Mouse (Mus musculus): Measurements from ENCODE around the gene Uhrf1.

Gene Uhrf1

GRCm38 (mm10) chr17:56348128-56348527 lies 45.0 kb downstream of the Uhrf1 start:
- DNase-seq (ENCODE audit: low spot score in 2 of 2), result no peak

- no peak for DNase-seq (ENCODE audit: low spot score in 2 of 2)
These were observed 45.5 kb downstream of the Uhrf1 start for GRCm38 (mm10) chr17:56348586-56348985.

GRCm38 (mm10) chr17:56350694-56351093 lies 47.6 kb downstream of the Uhrf1 start:
- peak; percentile 77 to 94 for DNase-seq (ENCODE audit: low spot score in 2 of 2)

GRCm38 (mm10) chr17:56356921-56357885 lies 54.1 kb downstream of the Uhrf1 start:
- DNase-seq (ENCODE audit: low spot score in 2 of 2), result peak; percentile 54 to 80

GRCm38 (mm10) chr17:56359183-56359725 lies 56.1 kb downstream of the Uhrf1 start:
- DNase-seq (ENCODE audit: low spot score in 2 of 2), result no peak

- DNase-seq (ENCODE audit: low spot score in 2 of 2), result no peak
These were observed 56.7 kb downstream of the Uhrf1 start for GRCm38 (mm10) chr17:56359864-56360263.

- DNase-seq (ENCODE audit: low spot score in 2 of 2), result no peak
These were observed 57.3 kb downstream of the Uhrf1 start for GRCm38 (mm10) chr17:56360451-56360850.

- no peak for DNase-seq (ENCODE audit: low spot score in 2 of 2)
These were observed 58.4 kb downstream of the Uhrf1 start for GRCm38 (mm10) chr17:56361542-56361941.

- no peak for DNase-seq (ENCODE audit: low spot score in 2 of 2)
These were observed 62.9 kb downstream of the Uhrf1 start for GRCm38 (mm10) chr17:56365791-56366673.

- no peak for DNase-seq (ENCODE audit: low spot score in 2 of 2)
These were observed 65.2 kb downstream of the Uhrf1 start for GRCm38 (mm10) chr17:56368291-56368790.

- DNase-seq (ENCODE audit: low spot score in 2 of 2), result no peak
These were observed 67.0 kb downstream of the Uhrf1 start for GRCm38 (mm10) chr17:56370090-56370489.

- DNase-seq (ENCODE audit: low spot score in 2 of 2), result no peak
These were observed 68.0 kb downstream of the Uhrf1 start for GRCm38 (mm10) chr17:56371029-56371660.

GRCm38 (mm10) chr17:56372109-56372508 lies 69.0 kb downstream of the Uhrf1 start:
- no peak for DNase-seq (ENCODE audit: low spot score in 2 of 2)

Measured in spleen, postnatal 4 days (tissue).